Mouse (Mus musculus) C2C12 (cell line): ENCODE measurements around the gene Prdx1. TPM values are rescaled to one million over a fixed set of nuclear protein-coding genes. Genes with fewer than 3 reads are reported as not detected.
A peak's percentile ranks its signal among the peaks of the same experiment; 100 is the strongest.

Experiments used
- H3K27me3 ChIP-seq: one replicate; pipeline ENCODE4 v1.6.1; 2011; ENCODE audit not compliant: control insufficient read depth, insufficient read depth, insufficient read length
- H3K36me3 ChIP-seq: one replicate; pipeline ENCODE4 v1.6.1; 2011; ENCODE audit not compliant: control insufficient read depth, insufficient read depth
- H3K4me3 ChIP-seq: one replicate; pipeline ENCODE4 v1.5.1; 2011; ENCODE audit warnings: mild to moderate bottlenecking, control low read depth; ENCODE audit not compliant: poor library complexity, insufficient read depth, severe bottlenecking
- H3K79me2 ChIP-seq: one replicate; pipeline ENCODE4 v1.6.1; 2011; ENCODE audit not compliant: control insufficient read depth, insufficient read depth
- H3K79me3 ChIP-seq: one replicate; pipeline ENCODE4 v1.6.1; 2011; ENCODE audit warnings: low read depth, control low read depth
- H3ac ChIP-seq: one replicate; pipeline ENCODE3; 2011; ENCODE audit warnings: low read depth; ENCODE audit not compliant: control insufficient read depth, insufficient read length
- CEBPB ChIP-seq: IDR thresholded peaks from one replicate; pipeline ENCODE4 v1.6.1; 2011; ENCODE audit warnings: low read depth, mild to moderate bottlenecking, control low read depth, moderate library complexity
- CTCF ChIP-seq: IDR thresholded peaks from one replicate; pipeline ENCODE4 v1.5.1; 2011; ENCODE audit not compliant: control insufficient read depth, insufficient read depth, insufficient read length
- FOSL1 ChIP-seq: IDR thresholded peaks from one replicate; pipeline ENCODE4 v1.8.0; 2011; ENCODE audit warnings: mild to moderate bottlenecking, low read length; ENCODE audit not compliant: poor library complexity, insufficient read depth, severe bottlenecking
- MAX ChIP-seq: IDR thresholded peaks from one replicate; pipeline ENCODE4 v1.6.1; 2011; ENCODE audit warnings: mild to moderate bottlenecking, control low read depth
- MYOD1 ChIP-seq: IDR thresholded peaks from one replicate; pipeline ENCODE4 v1.6.1; 2011; ENCODE audit warnings: low read depth; ENCODE audit not compliant: control insufficient read depth, insufficient read length
- MYOG ChIP-seq: IDR thresholded peaks from one replicate; pipeline ENCODE4 v1.6.1; 2011; ENCODE audit not compliant: control insufficient read depth, insufficient read length; ENCODE audit errors: extremely low read depth
- USF1 ChIP-seq: IDR thresholded peaks from one replicate; pipeline ENCODE4 v1.6.1; 2011; ENCODE audit warnings: low read depth, mild to moderate bottlenecking, control low read depth, moderate library complexity
- polyA plus RNA-seq: library from polyadenylated mRNA; unstranded; fragments of >200 nt; fragmentation: generic; extraction: Trizol; gene quantifications from one replicate; pipeline ENCODE4 v1.2.1, GENCODE M21; 2012; ENCODE audit warnings: missing spikeins

Prdx1 gene
- polyA plus RNA-seq, 1 experiment: 459 TPM

GRCm38 (mm10) chr4:116749750-116750149 lies 64.4 kb downstream of the Prdx1 start:
- no peak overlapping the region for H3ac ChIP-seq
- peaks cover 12% of the 10 kb centered on the region for H3K36me3 ChIP-seq
- H3K79me2 ChIP-seq: peaks cover 5% of the 10 kb centered on the region
- no peak overlapping the region for H3K4me3 ChIP-seq
- TF ChIP-seq USF1: peak; percentile 49
- peak; percentile 78 for TF ChIP-seq MAX
- no peak for TF ChIP-seq CEBPB
- no peak for TF ChIP-seq CTCF
- TF ChIP-seq MYOD1: no peak
- no peak for TF ChIP-seq MYOG
- peak; percentile 29 for TF ChIP-seq FOSL1
- no peaks in the 10 kb centered on the region for H3K27me3 ChIP-seq
- no peaks in the 10 kb centered on the region for H3K79me3 ChIP-seq

Other genes with a start within 250 kb of the Prdx1 start
- 40.5 TPM for gene Mast2, start 221.4 kb upstream of the Prdx1 start, polyA plus RNA-seq
- gene Ipp, start 178.0 kb upstream of the Prdx1 start, polyA plus RNA-seq: 5.0 TPM
- 11.8 TPM for gene Tmem69, start 129.6 kb upstream of the Prdx1 start, polyA plus RNA-seq
- gene Gpbp1l1, start 127.9 kb upstream of the Prdx1 start, polyA plus RNA-seq: 13.0 TPM
- gene Ccdc17, start 88.9 kb upstream of the Prdx1 start, polyA plus RNA-seq: 0.20 TPM
- gene Nasp, start 57.6 kb upstream of the Prdx1 start, polyA plus RNA-seq: 79.1 TPM
- gene Akr1a1, start 33.9 kb upstream of the Prdx1 start, polyA plus RNA-seq: 737 TPM
- 12.5 TPM for gene Mmachc, start 22.9 kb downstream of the Prdx1 start, polyA plus RNA-seq
- gene Ccdc163, start 23.0 kb downstream of the Prdx1 start, polyA plus RNA-seq: 22.0 TPM
- gene Tesk2, start 35.4 kb downstream of the Prdx1 start, polyA plus RNA-seq: 12.0 TPM
- gene Toe1, start 122.1 kb downstream of the Prdx1 start, polyA plus RNA-seq: 23.4 TPM
- gene Mutyh, start 122.2 kb downstream of the Prdx1 start, polyA plus RNA-seq: 6.3 TPM
- 3.8 TPM for gene Hpdl, start 136.2 kb downstream of the Prdx1 start, polyA plus RNA-seq
- gene Zswim5, start 191.8 kb downstream of the Prdx1 start, polyA plus RNA-seq: 0.01 TPM